Mouse (Mus musculus) kidney, embryonic 15.5 days (tissue): ENCODE results near the gene Unc13a. TPM values are rescaled to one million over a fixed set of nuclear protein-coding genes. Genes with fewer than 3 reads are reported as not detected.

ENCODE experiments used
- ATAC-seq: fragments of 200-750 bp; cut with Nextera tagmentation; replicated peaks from 2 replicates; pipeline ENCODE4 v1.8.0; 2017; ENCODE audit warnings: moderate TSS enrichment; ENCODE audit not compliant: low FRiP score
- H3K27ac ChIP-seq: fragments of 300-500 bp; sonication (generic); 2 replicates; pipeline ENCODE4 v1.5.1; 2015; ENCODE audit warnings: mild to moderate bottlenecking, inconsistent platforms
- H3K27me3 ChIP-seq: fragments of 300-500 bp; sonication (generic); 2 replicates; pipeline ENCODE4 v1.6.1; 2015; ENCODE audit warnings: inconsistent platforms
- H3K36me3 ChIP-seq: fragments of 300-500 bp; sonication (generic); 2 replicates; pipeline ENCODE4 v1.6.1; 2015; ENCODE audit warnings: inconsistent platforms
- H3K4me1 ChIP-seq: fragments of 300-500 bp; sonication (generic); 2 replicates; pipeline ENCODE4 v1.6.1; 2015; ENCODE audit warnings: inconsistent platforms
- H3K4me2 ChIP-seq: fragments of 300-500 bp; sonication (generic); 2 replicates; pipeline ENCODE4 v1.6.1; 2015; ENCODE audit warnings: moderate library complexity, mild to moderate bottlenecking, inconsistent platforms
- H3K4me3 ChIP-seq: fragments of 300-500 bp; sonication (generic); replicated peaks from 2 replicates; pipeline ENCODE4 v1.5.1; 2015; ENCODE audit warnings: mild to moderate bottlenecking, inconsistent platforms
- H3K9ac ChIP-seq: fragments of 300-500 bp; sonication (generic); 2 replicates; pipeline ENCODE4 v1.6.1; 2015; ENCODE audit warnings: mild to moderate bottlenecking, inconsistent platforms
- H3K9me3 ChIP-seq: fragments of 300-500 bp; sonication (generic); replicated peaks from 2 replicates; pipeline ENCODE4 v1.6.1; 2016; ENCODE audit warnings: inconsistent platforms
- WGBS: fragments of 180-500 bp; shearing (Covaris S2); methylation state at CpG from one replicate; pipeline ENCODE4 v1.1.7; 2015; ENCODE audit warnings: mixed read lengths; 5-methylcytosine and 5-hydroxymethylcytosine counted together
- polyA plus RNA-seq: library from polyadenylated mRNA; unstranded; fragments of >200 nt; fragmentation: Nextera tagmentation; extraction: Ambion mirVana; gene quantifications from 2 replicates; pipeline ENCODE4 v1.2.1, GENCODE M21; 2015

Gene Unc13a
- polyA plus RNA-seq, 1 experiment from 2014 or later, result 1.2 TPM

- Histone ChIP-seq H3K4me3 (no peak overlapping the region), H3K27ac (no peak overlapping the region), H3K4me1 (peaks cover 54% of the 10 kb centered on the region), H3K36me3 (no peaks in the 10 kb centered on the region), H3K27me3 (peaks cover 100% of the 10 kb centered on the region), H3K9me3 (no peaks in the 10 kb centered on the region), H3K9ac (no peak overlapping the region), H3K4me2 (no peak overlapping the region)
- WGBS, result 22% methylated on average over 10 of the region's 10 CpGs
- no peak for ATAC-seq
Measured at GRCm38 (mm10) chr8:71684701-71685100, 13.1 kb upstream of the Unc13a start.

GRCm38 (mm10) chr8:71682832-71683231 is 11.3 kb upstream of the Unc13a start:
- H3K36me3 ChIP-seq, result no peaks in the 10 kb centered on the region
- H3K4me2 ChIP-seq, result no peak overlapping the region
- no peak overlapping the region for H3K9ac ChIP-seq
- H3K9me3 ChIP-seq, result no peaks in the 10 kb centered on the region
- peaks cover 60% of the 10 kb centered on the region for H3K4me1 ChIP-seq
- no peak for ATAC-seq
- WGBS, result 66% methylated on average over 12 of the region's 12 CpGs
- H3K4me3 ChIP-seq, result no peak overlapping the region
- H3K27ac ChIP-seq, result no peak overlapping the region
- peaks cover 100% of the 10 kb centered on the region for H3K27me3 ChIP-seq

DNA sequence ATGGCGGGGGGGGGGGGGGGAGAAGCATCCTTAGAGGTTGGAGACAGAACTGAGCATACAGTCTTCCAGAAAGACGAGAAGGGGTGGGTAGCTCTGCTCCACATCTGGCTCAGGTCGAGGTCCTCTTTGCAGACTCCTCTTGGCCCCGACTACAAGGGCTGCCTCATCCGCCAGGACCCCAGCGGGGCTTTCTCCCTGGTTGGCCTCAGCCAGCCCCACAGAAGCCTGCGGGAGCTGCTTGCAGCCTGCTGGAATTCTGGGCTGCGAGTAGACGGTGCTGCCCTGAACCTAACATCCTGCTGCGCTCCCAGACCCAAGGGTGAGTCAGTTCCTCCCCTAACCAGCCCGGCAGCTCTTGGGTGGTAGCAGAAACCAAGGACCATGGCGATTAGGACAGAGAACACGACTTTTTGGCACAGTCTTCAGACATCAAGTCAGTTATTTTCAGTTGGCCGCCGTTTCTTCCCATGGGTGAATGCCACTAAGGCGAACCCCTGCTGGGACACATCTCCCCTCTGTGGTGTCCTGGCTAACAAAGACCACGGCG is 9.9 kb upstream of the Unc13a start:
- Histone ChIP-seq H3K27ac (no peak overlapping the region), H3K4me3 (no peak overlapping the region), H3K27me3 (peaks cover 98% of the 10 kb centered on the region), H3K9me3 (no peaks in the 10 kb centered on the region), H3K9ac (no peak overlapping the region), H3K4me1 (peaks cover 51% of the 10 kb centered on the region), H3K4me2 (no peak overlapping the region), H3K36me3 (no peaks in the 10 kb centered on the region)
- WGBS, result 9% methylated on average over 18 of the region's 18 CpGs
- no peak for ATAC-seq

- Histone ChIP-seq H3K9me3 (no peaks in the 10 kb centered on the region), H3K4me2 (peak overlapping the region; percentile 59), H3K27me3 (peaks cover 97% of the 10 kb centered on the region), H3K36me3 (no peaks in the 10 kb centered on the region), H3K4me3 (peak overlapping the region; percentile 33), H3K4me1 (peaks cover 51% of the 10 kb centered on the region), H3K9ac (no peak overlapping the region), H3K27ac (no peak overlapping the region)
- ATAC-seq, result no peak
- WGBS, result 7% methylated on average over 21 of the region's 21 CpGs
Measured at GRCm38 (mm10) chr8:71680471-71680870, 8.9 kb upstream of the Unc13a start.

DNA sequence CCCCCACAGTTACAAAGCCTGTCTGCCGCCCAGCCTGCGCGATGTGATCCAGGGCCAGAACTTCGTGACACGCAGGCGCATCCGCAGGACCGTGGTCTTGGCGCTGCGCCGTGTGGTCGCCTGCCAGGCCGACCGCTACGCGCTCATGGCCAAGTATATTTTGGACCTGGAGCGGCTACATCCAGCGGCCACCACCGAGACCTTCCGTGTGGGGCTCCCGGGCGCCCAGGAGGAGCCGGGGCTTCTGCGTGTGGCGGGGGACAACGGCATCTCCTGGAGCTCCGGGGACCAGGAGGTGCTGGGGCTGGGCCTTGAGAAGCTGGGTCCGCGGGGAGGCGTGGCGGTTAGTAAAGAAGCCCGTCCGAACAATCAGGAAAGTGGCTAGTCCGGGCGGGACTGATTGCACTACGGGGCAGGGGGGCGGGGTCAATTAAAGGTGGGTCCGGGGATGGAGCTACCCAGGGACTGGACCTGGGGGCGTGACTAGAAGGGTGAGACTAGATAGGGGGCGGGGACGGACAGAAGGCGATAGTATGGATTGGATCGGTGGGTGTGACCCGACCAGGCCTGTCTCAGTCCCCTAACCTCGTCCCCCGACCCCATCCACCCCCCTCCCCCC is 8.1 kb upstream of the Unc13a start:
- H3K9ac ChIP-seq, result peak overlapping the region; percentile 4; the same call in 1 of the 2 replicates
- 9% methylated on average over 46 of the region's 46 CpGs for WGBS
- H3K9me3 ChIP-seq, result no peaks in the 10 kb centered on the region
- H3K27ac ChIP-seq, result no peak overlapping the region
- H3K27me3 ChIP-seq, result peaks cover 94% of the 10 kb centered on the region
- peak overlapping the region; percentile 59 for H3K4me2 ChIP-seq
- peak overlapping the region; percentile 33 for H3K4me3 ChIP-seq
- no peaks in the 10 kb centered on the region for H3K36me3 ChIP-seq
- peaks cover 50% of the 10 kb centered on the region for H3K4me1 ChIP-seq
- no peak for ATAC-seq

DNA sequence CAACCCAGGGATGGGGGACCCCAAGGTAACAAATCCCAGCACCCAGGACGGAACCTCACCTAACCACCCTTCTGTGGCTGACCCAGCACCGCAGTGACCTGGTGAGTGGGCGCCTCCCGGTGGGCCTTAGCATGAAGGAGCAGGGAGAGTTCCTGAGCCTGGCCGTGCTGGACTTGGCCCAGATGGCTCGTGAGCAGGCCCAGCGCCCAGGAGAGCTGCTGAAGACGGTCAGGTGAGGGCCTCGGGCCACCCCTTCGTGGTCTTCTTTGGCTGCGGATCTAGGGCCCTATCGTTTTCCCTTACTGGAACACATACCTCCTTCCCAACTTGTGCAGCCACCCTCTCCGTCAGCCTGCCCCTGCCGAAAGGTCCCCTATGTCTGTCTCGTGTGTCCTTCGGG is 7.6 kb upstream of the Unc13a start:
- H3K4me3 ChIP-seq, result peak overlapping the region; percentile 33
- H3K27me3 ChIP-seq, result peaks cover 89% of the 10 kb centered on the region
- no peak overlapping the region for H3K27ac ChIP-seq
- H3K9me3 ChIP-seq, result no peaks in the 10 kb centered on the region
- WGBS, result 23% methylated on average over 16 of the region's 16 CpGs
- H3K4me1 ChIP-seq, result peaks cover 45% of the 10 kb centered on the region
- ATAC-seq, result no peak
- no peaks in the 10 kb centered on the region for H3K36me3 ChIP-seq
- no peak overlapping the region; the same call in 1 of the 2 replicates for H3K9ac ChIP-seq
- H3K4me2 ChIP-seq, result peak overlapping the region; percentile 59

DNA sequence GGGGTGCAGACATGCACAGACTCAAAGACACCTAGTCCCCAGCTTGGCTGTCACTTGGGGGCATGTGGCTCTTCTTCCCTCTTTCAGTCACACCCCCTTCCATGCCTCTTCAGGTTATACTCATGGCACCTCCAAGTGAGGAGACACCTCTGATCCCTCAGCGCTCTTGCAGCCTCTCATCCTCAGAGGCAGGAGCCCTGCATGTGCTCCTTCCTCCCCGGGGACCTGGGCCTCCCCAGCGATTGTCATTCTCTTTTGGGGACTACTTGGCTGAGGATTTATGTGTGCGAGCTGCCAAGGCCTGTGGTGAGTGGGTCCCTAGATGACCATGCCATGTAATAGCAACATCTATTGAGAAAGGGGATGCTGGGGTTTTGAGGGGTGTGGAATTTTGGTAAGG is 6.7 kb upstream of the Unc13a start:
- H3K27ac ChIP-seq, result no peak overlapping the region
- WGBS, result 56% methylated on average over 4 of the region's 4 CpGs
- peaks cover 45% of the 10 kb centered on the region for H3K4me1 ChIP-seq
- H3K27me3 ChIP-seq, result peaks cover 80% of the 10 kb centered on the region
- H3K9me3 ChIP-seq, result no peaks in the 10 kb centered on the region
- no peak overlapping the region for H3K4me2 ChIP-seq
- no peaks in the 10 kb centered on the region for H3K36me3 ChIP-seq
- H3K9ac ChIP-seq, result no peak overlapping the region
- no peak for ATAC-seq
- H3K4me3 ChIP-seq, result no peak overlapping the region

DNA sequence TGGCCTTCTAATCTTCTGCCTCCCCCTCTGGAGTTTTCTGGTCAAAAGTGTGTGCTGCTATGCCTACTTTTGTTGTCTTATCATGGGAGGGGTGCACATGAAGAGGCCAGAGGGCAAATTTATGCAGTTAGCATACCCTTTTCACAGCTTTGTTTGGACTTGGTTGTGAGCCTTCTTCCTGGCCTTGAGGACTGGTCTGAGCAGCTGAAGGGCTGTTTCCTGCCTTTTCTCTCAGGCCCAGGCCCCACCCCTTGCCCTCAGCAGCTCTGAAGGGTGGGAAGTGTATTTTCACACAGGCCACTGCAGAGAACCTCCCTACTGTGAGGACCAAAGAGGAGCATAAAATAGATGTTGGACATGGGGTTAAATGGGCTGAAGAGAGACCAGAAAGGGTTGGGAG is 6.0 kb upstream of the Unc13a start:
- H3K9me3 ChIP-seq, result no peaks in the 10 kb centered on the region
- 0 out of 2 replicates have a peak overlapping the region, but pooled peaks have one; percentile 46 for H3K27ac ChIP-seq
- no peak overlapping the region for H3K4me3 ChIP-seq

DNA sequence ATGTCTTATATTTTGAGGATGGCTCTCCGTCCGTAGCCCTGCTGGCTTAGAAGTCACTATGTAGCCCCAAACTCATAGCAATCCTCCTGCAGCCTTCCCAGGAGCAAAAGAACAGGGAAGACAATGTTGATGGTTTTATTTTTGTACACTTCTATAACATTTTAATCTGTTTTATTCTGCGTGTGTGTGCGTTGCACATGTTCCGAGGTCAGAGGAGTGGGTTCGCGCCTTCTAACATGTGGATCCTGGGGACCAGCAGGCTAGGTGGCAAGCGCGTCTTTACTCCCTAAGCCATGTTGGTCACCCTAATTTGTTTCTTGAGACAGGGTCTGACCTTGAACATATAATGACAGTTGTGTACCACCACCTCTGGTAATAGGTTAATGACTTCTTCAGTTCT is 5.2 kb upstream of the Unc13a start:
- no peaks in the 10 kb centered on the region for H3K36me3 ChIP-seq
- H3K4me1 ChIP-seq, result peaks cover 46% of the 10 kb centered on the region
- ATAC-seq, result no peak
- peak overlapping the region; percentile 94 for H3K4me2 ChIP-seq
- H3K27me3 ChIP-seq, result peaks cover 72% of the 10 kb centered on the region
- peak overlapping the region; percentile 62 for H3K9ac ChIP-seq
- WGBS, result 61% methylated on average over 9 of the region's 9 CpGs
- no peaks in the 10 kb centered on the region for H3K9me3 ChIP-seq
- H3K4me3 ChIP-seq, result peak overlapping the region; percentile 70
- peak overlapping the region; percentile 62; the same call in 1 of the 2 replicates for H3K27ac ChIP-seq

More for the DNA sequence above, 6.0 kb upstream of the Unc13a start:
- Histone ChIP-seq H3K27me3 (peaks cover 77% of the 10 kb centered on the region), H3K9ac (no peak overlapping the region), H3K4me1 (peaks cover 45% of the 10 kb centered on the region), H3K36me3 (no peaks in the 10 kb centered on the region), H3K4me2 (0 out of 2 replicates have a peak overlapping the region, but pooled peaks have one; percentile 94)
- ATAC-seq, result no peak

GRCm38 (mm10) chr8:71676020-71676741 is 4.6 kb upstream of the Unc13a start, which contains the start of gene Jak3:
Jak3 (plus strand) TSS chr8:71676296.
- Histone ChIP-seq H3K9me3 (no peaks in the 10 kb centered on the region), H3K27me3 (peaks cover 68% of the 10 kb centered on the region), H3K36me3 (no peaks in the 10 kb centered on the region), H3K9ac (peak within 1 kb of the TSS; percentile 62), H3K4me1 (peaks cover 46% of the 10 kb centered on the region), H3K4me2 (peak within 1 kb of the TSS; percentile 94), H3K4me3 (peak within 1 kb of the TSS; percentile 70), H3K27ac (peak within 1 kb of the TSS; percentile 62)
- WGBS, result 3% methylated on average over 40 of the region's 40 CpGs
- ATAC-seq, result peak; percentile 34; the same call in 1 of the 2 replicates

- ATAC-seq, result no peak
- Histone ChIP-seq H3K9me3 (no peaks in the 10 kb centered on the region), H3K4me3 (peak overlapping the region; percentile 70), H3K27me3 (peaks cover 68% of the 10 kb centered on the region), H3K9ac (peak overlapping the region; percentile 62; the same call in 1 of the 2 replicates), H3K36me3 (no peaks in the 10 kb centered on the region), H3K4me2 (peak overlapping the region; percentile 94), H3K27ac (peak overlapping the region; percentile 62), H3K4me1 (peaks cover 47% of the 10 kb centered on the region)
- 34% methylated on average over 9 of the region's 9 CpGs for WGBS
Measured at GRCm38 (mm10) chr8:71675456-71676019, 4.0 kb upstream of the Unc13a start.

DNA sequence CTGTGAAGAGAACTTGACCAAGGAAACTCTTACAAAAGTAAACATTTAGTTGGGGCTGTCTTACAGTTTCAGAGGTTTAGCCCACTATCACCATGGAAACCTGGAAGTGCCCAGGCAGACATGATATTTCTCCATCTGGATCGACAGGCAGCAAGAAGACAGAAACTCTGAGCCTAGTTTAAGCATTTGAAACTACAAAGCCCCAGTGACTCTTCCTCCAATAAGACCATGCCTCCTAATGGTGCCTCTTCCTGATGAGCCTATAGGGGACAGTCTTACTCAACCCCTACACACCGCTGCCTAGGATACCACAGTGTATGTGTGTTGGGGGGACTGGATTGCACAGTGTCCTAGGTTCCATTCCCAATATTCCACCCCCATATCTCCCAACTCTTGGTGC is 2.5 kb upstream of the Unc13a start:
- Histone ChIP-seq H3K9me3 (no peaks in the 10 kb centered on the region), H3K27ac (no peak overlapping the region), H3K27me3 (peaks cover 67% of the 10 kb centered on the region), H3K36me3 (no peaks in the 10 kb centered on the region), H3K4me1 (peaks cover 38% of the 10 kb centered on the region), H3K4me2 (no peak overlapping the region), H3K4me3 (no peak overlapping the region), H3K9ac (no peak overlapping the region)
- no peak for ATAC-seq
- 63% methylated on average over 2 of the region's 2 CpGs for WGBS
